Mouse (Mus musculus): ENCODE measurements around the gene Cst6.
"Not testable (repeated sequence)": the region's sequence is repeated elsewhere in the genome, so short reads cannot be mapped to it uniquely, and the experiment has no call there.

Cst6 gene

DNA sequence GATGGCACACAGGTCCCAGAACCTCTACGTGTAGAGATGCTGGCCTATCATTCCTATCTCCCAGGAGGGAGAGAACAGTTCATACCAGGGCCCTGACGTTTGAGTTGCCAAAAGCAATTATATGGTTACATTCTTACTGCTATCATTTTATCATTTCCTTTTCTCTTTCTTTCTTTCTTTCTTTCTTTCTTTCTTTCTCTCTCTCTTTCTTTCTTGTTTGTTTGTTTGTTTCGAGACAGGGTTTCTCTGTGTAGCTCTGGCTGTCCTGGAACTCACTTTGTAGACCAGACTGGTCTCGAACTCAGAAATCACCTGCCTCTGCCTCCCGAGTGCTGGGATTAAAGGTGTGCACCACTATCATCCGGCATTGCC is at the start of gene Cst6:
Gene Cst6 (minus strand): TSS at position 73 of the 372 bp plus-strand sequence.
- DNase-seq: not testable (repeated sequence)

DNA sequence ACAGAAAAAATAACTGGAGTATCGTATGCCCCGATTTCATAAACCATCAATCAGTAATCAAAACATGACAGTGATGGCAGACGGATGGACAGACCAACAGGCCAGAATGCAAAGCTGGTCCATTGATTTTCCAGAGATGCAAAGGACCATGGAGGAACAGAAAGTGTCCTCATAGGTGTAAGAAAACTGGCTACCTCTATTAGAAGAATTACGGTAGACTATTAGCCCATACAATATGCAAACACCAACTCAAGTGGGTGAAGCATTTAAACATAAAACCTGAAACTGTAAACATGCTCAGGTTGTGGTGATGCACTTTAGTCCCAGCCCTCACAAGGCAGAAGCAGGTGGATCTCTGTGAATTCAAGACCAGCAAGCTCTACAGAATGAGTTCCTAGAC is 46.0 kb upstream of the Cst6 start:
- DNase-seq: no peak

DNA sequence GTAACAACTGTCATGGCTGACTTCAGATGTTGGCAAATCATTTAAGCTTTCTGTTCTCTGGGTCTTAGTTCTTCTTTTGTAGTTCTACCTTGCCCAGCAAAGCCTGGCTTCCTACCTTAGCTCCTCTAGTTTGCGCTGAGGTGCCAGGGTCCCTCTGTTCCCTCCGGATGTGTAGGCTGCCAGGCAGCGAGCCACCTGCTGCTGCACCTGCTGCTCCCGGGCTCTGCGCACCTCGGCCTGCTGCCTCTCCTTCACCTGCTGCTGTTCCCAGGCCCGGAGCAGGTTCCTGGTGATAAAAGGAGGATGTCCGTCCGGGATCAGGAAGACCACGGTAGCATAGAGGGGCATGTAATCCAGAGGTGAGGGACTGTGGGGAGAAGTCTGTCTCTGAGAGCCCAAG is 44.8 kb upstream of the Cst6 start:
- no peak for DNase-seq

DNA sequence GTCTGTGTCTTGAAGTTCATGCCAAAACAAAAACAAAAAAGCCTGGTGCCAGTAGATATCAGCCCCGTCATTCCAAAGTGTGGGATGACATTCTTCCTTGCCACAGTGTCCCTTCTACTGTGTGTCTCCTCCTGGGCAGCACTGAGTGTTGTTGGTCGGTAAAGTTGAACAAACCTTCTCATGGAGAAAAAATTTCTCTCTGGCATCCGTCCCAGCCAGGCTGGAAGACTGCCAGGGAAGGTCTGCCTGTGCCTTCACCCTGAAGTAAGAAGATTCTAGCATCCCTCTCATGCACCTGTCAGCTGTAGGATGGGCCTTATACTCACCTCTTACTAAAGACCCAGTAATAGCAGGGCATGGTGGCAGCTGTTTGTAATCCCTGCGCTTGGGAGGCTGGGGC is 43.5 kb upstream of the Cst6 start:
- no peak for DNase-seq

DNA sequence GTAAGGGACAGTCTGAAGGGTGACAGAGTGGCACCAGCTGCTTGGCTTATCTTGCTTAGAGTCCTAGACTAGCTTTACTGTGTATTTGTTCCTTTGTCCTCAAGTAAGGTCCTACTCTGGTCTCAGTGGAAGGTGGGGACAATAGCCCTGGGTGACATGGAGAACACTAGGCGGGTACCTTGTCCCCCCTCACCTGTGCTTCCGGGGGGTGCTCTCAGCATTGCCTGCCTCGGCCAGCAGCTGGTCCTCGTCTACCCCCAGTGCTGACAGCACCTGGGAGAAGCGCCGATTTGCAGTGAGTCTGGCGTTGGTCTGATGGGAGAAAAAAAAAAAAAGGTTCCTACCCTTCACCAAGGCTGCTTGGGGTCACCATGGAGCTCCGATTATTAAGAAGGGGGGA is 41.0 kb upstream of the Cst6 start:
- no peak for DNase-seq

DNA sequence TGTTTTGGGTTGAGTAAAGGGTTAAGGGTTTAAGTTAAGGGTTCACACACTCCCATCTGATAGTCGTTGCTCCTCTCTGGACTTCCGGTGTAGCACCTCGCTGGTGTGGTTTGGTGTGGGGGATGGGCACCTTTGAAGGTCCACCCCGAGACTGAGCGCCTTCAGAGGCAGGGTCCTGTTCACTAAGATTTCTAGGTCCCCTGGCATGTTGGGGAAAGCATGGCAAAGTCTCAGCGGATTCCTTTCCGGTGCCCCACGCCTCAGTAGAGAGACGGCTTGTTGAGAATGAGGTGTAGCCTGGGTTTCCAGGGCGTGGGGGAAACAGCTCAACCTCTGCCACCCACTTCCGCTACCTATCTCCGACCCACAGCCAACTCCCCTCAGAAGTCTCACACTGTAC is 40.3 kb upstream of the Cst6 start:
- DNase-seq: no peak

DNA sequence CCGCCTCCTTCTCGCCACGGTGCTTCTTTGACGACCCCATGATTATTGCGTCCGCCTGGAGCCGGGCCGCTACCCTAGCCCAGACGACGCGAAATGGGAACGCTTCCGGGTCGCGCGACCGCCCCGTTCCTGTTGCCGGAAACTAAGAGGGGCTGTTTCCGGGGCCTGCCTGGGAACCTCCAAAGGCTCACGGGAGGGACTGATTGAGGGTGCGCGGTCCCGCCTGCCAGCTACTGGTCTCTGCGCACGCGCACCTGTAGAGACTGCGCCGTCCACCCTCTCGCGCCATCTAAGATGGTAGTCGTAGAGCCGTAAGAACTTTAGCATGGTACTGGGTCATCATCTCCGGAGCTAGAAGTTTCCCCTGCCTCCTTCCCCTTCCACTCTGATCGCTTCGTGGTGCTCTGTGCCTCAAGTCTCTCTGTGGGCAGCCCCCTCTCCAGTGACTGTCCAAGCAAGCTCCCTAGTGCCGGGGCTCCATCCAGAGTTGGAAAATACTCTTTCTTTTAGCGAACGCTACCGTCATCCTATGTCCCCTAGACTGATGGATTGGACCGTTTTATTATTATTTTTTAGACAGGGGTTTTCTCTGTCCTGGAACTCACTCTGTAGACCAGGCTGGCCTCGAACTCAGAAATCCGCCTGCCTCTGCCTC is 39.3 kb upstream of the Cst6 start, which contains the start of gene Sart1:
Gene Sart1 (minus strand): TSS at position 116 of the 655 bp plus-strand sequence.
- peak; percentile 97 for DNase-seq

DNA sequence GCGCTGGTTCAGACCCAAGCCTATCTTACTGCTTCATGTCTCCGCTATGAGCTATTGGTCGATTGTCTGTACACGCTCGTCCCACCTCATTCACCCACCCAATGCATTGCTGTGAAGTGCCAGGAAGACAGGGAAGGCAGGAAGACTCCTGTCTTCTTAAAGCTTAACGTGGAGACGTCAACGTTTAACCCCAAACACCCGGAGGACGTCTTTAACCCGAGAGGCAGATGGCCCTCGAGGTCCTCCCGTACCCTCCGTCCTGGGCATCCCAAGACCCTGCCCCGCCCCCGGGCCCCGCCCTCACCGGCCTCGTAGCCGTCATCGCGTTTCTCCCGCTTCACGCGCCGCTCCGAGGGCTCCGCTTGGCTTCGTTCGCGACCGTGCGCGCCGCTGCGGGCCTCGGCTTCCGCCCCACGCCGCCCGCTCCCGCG is 38.7 kb upstream of the Cst6 start:
- DNase-seq: no peak

DNA sequence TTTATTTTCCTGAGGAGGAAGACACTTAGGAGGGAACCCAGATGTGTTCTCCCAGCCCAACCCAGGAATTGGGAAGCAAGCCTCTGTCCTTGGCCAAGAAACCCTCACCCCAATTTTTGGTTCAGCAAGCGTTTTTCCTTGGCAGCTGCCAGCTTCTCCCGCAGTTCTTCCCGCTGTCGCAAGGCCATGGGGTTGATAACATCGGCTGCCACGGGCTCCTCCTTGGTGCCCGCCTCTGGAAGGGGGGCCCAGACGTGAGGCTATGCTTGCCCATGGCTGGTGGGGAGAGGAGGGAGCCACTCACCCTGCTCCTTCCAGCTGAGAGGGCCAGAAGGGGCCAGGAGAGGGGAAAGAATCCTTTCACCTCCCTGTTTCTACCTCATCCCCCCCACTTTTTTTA is 35.3 kb upstream of the Cst6 start:
- no peak for DNase-seq

DNA sequence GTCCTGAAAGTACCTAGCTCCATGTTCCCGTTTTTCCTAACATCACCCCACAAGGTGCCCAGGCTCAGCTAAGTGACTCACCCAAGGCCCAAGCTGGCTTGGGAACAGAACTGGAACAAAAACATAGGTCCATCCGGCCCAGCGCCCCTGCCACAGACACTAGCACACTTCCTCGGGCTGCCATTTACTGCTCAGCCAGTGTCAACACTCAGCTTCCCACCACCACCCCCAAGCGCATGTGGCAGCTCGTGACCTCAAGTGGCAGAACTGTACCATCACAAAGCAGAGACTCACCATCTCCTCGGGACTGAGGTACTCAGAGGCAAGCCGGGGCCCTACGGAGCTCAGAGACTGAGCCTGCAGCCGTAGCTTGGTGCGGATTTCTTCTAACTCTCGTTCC is 34.0 kb upstream of the Cst6 start:
- no peak for DNase-seq

DNA sequence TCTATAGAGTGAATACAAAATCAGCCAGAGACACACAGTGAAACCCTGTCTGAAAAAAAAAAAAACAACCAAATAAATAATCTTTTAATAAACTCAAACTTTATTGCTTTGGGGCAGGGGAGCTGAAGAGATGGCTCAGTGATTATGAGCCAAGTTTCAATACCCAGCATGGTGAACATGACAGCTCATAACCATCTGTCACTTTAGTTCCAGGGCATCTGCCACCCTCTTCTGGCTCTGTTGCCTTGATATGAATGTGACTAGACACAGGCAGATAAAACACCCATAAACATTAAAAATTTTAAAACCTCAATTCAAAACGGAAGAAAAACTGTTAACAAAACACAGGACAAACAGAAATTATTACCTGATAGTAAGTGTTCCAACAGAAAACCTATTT is 28.1 kb upstream of the Cst6 start:
- peak; percentile 86 for DNase-seq

DNA sequence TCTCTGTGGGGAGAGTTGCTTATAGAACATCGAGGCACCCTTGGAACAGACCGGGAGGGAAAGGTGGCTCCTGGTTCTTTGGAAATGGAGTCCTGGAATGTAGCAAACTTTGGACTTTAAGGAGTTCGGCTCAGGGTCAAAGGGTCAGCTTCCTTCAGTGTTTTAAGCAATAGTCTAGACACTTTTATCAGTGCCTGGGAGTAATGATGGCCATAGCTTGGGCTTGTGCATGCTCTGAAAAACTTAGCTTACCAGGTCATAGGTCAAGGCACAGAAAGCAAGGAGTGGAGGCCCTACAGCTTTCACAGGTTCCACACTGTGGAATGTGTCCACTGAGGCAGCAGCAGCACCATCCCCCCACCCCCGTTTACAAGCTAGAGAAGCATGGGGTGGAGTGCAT is 25.4 kb upstream of the Cst6 start:
- DNase-seq: no peak

DNA sequence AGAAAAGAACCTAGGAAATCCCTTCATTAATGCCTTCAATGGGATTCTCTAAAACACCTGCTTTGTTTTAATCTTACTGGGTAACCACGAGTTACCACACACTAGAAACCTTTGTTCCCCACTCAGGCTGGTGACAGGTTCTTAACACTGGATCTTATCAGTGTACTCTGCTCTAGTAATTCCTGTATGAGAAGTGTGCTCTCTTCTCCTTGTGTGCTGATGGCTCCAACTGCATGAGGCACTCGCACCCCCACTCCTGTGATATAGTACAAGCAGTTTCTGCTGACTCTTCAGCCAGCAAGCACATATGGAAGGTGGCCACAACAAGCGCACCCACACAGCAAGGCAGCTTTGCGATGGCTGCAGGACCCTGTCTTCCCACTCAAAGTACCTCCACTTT is 24.8 kb upstream of the Cst6 start:
- DNase-seq: no peak

DNA sequence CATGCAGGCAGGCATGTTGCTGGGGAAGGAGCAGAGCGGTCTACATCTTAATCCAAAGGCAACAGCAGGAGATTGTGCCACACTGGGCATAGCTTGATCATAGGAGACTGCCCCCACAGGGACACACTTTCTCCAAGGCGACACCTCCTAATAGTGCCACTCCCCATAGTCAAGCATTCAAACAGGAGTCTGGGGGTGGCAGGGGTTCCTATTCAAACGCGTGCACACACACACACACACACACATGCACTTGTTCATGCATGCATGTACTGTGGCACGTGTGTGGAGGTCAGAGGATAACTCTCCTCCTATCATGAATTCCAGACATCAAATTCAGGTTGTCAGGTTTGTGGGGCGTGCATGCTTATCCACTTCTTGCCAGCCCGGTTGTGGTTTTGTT is 23.4 kb upstream of the Cst6 start:
- DNase-seq: no peak

DNA sequence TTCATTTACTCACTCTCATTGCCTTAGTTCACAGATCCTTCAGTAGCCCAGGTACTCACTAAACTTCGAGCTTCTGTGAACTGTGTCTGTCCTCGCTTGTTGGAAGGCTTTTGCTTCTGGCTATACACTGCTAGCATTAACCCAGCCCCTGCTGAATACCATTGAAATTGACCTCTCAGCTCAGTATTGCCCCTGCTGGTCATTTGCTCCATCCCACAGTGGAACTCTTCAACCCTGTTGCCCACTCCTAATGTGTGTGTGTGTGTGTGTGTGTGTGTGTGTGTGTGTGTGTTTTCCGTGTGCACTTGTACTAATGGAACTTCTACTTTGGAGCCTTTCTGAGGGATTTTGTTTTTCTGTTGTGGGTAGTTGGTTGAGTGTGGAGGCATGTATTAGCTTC is 21.6 kb upstream of the Cst6 start:
- no peak for DNase-seq

DNA sequence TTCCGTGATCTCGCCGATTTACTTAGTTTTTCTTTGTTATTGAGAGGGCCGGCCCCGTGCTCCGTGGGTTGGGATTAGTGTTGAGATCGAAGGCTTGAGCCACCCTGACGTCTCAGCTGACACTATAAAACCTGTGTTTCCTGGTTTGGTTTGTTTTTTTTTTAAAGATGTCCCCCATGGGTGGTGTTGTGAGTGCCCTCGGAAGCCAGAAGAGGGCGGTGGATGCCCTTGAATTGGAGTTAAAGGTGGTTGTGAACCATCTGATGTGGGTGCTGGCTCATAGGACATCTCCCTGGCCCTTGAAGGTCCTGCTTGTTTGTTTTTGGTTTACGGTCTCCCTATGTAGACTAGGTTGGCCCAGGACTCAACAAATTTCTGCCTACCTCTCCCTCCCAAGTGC is 18.1 kb upstream of the Cst6 start:
- DNase-seq: no peak

DNA sequence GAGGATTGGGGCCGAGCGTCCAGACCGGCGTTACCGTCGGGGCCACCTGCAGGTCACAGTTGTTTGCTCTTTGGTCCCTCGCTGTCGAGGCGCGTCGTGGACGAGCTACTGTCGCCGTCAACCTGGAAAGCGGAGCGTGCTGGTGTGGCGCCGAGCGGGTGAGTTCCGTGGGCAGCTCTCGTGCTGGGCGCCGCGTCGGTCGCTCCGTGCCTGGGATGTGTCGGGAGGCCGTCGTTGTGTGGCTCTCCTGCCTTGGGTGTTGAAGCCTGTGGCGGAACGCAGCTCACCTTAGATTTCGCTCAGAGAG is 17.6 kb upstream of the Cst6 start, which contains the start of gene Banf1:
Gene Banf1 (minus strand): TSS at position 116 of the 307 bp plus-strand sequence.
- no peak for DNase-seq

DNA sequence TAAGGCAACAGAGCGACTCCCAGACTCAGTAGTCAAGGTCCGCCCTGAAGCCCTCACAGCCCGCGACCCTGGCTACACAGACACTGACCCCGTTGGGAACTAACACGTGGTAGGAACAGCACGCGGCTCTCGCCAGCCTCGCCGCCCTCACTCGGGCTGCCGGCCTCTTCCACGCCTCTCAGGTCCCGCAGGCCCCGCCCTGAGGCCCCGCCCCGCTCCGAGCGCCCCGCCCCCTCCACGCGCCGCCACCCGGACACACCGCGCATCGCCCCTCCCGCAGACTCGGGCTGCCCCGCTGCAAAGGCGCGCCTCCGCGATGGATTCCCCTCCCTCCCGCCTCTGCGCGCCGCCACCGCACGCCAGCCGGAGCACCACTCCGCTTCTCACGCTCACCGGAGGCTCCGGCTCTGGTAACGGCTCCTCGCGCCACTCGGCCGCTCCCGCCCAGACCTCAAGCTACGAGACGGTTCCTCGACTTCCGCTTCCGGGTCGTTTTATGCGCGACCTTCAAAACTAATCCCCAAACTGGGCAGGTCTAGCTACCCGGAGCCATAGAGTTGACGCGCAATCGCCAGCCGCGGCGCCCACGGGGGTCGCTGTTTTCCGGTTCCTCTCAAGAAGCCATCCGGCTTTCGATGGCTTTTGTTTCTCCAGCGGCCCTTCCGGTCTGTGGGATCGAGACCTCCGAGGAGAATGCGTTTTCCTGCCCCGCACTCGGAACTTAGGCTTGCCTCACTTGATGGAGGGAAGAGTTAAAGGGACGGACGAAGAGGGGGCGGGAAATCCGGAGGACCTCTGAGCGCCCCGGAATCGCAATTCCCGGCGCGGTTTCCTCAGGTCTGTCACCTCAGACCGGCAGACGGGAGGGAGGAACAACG is 17.0 kb upstream of the Cst6 start, which contains the start of gene Eif1ad:
Gene Eif1ad (plus strand): TSS at position 567 of the 878 bp plus-strand sequence.
- DNase-seq: peak; percentile 96

DNA sequence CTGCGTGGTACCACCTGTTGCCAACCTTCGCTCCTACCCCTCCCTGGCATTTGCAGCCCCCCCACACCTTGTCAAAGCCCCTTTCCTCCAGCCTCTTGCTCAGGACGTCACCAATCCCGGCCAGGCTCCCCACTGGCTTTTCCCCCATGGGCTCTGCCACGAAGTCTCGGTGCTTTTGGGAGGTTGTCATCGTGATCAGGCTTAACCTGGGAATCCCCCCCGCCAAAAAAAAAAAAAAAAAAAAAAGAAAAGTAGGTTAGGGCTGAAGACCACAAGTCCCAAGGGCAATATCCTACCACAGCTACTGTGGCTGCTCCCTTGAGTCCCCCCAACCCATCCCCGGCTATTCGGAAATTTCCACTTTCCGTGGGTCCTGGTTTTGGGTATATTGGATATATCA is 16.4 kb upstream of the Cst6 start:
- no peak for DNase-seq

DNA sequence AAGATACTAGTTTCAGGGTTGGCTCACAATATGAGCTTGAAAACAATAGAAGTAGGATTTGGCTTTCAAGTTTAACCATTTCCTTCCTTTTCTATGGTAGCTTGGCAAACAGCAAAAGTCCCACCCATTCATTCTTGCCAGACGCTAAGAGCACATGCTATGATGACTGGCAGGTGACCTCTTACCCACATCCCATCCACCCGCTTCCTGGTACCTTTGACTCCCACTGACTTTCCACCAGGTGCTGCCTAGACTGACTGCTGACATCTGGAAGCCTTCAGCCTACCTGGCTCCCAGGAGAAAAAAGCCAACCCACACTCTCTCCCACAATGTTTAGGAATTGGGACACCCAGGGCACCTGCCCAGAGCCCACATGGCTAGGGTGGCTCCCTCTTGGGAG is 14.8 kb upstream of the Cst6 start:
- no peak for DNase-seq

DNA sequence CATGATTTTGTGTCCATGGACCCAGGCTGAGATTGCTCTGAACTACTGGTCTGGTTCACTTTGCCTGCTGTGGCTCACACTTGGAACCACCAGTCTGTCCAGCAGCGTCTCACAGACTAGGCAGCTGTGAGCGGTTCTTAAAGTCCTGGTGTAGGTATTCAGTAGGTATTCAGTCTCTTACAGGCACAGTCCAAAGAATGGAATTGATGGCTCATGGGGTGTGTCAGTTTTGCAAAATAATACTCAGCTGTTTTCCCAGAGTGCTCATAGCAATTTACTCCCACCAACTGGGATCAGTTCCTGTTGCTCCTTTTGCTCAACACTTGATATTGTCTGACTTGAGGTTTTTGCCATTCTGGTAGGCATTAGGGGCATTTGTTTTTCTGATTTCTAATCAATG is 12.8 kb upstream of the Cst6 start:
- no peak for DNase-seq

DNA sequence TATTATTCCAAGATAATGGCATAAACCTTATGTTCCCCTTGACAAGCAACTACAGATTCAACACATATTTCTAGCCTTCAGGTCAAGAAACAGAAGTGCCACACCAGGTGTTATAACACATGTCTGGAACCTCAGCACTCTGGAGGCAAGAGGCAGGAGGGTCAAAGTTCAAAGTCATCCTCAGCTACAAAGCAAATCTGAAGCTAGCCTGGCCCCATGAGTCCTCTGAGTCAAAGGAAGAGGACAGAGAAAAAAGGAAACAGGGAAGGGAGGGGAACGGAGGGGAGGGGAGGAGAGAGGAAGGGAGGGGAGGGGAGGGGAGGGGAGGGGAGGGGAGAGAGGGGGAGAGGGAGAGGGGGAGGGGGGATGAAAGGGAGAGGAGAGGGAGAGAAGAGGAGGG is 6.7 kb upstream of the Cst6 start:
- no peak for DNase-seq

DNA sequence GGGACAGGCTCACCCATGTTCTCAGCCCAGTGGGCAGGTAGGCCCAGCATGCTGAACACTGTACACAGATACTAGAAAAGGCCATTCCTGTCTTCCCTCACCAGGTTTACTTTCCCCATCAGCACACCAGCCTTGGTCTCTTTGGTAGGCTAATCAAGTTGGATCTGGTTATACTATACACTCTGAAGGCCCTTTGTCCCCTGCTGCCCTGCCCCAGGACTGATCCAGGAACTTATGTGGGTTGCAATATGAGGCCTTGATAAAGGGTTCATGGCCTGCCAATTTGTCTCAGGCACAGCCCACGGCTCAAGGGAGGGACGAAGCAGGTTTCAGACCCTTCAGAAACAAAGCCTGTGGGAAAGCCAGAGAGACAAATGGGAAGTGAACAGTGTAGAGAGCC is 4.2 kb upstream of the Cst6 start:
- DNase-seq: no peak
